Mouse (Mus musculus) G1E (cell line): ENCODE results near the gene Dhtkd1. TPM values are rescaled to one million over a fixed set of nuclear protein-coding genes. Genes with fewer than 3 reads are reported as not detected.
"Not testable (repeated sequence)": the region's sequence is repeated elsewhere in the genome, so short reads cannot be mapped to it uniquely, and the experiment has no call there.

ENCODE experiments used
- ATAC-seq: 2 replicates; pipeline ENCODE4 v1.8.0; 2016; ENCODE audit warnings: mild to moderate bottlenecking; ENCODE audit not compliant: insufficient number of reproducible peaks, poor library complexity, low FRiP score, severe bottlenecking; ENCODE audit errors: extremely low read depth
- DNase-seq: peaks from one replicate; pipeline ENCODE4 v3.0.0; 2012; ENCODE audit warnings: low spot score
- H3K27me3 ChIP-seq: 2 replicates; pipeline ENCODE4 v1.6.1; 2012; ENCODE audit warnings: mild to moderate bottlenecking, low read length, inconsistent platforms; ENCODE audit not compliant: insufficient read depth
- H3K36me3 ChIP-seq: replicated peaks from 2 replicates; pipeline ENCODE3; 2012; ENCODE audit warnings: mild to moderate bottlenecking, inconsistent platforms
- H3K4me1 ChIP-seq: 2 replicates; pipeline ENCODE4 v1.6.1; 2012; ENCODE audit warnings: low read depth, low read length, inconsistent platforms, mixed read lengths; ENCODE audit not compliant: insufficient read depth
- H3K4me3 ChIP-seq: 2 replicates; pipeline ENCODE4 v1.5.1; 2012; ENCODE audit warnings: low read depth, mild to moderate bottlenecking, inconsistent platforms, low read length, moderate library complexity, mixed read lengths
- H3K9me3 ChIP-seq: replicated peaks from 2 replicates; pipeline ENCODE4 v1.6.1; 2012; ENCODE audit warnings: inconsistent platforms
- CTCF ChIP-seq: IDR thresholded peaks from 2 replicates; pipeline ENCODE4 v1.5.1; 2012; ENCODE audit warnings: low read depth, low read length, inconsistent platforms, mixed read lengths
- GATA1 ChIP-seq: IDR thresholded peaks from 2 replicates; pipeline ENCODE4 v1.6.1; 2012; ENCODE audit warnings: borderline replicate concordance, low read length, inconsistent platforms, mixed read lengths
- GATA2 ChIP-seq: IDR thresholded peaks from 2 replicates; pipeline ENCODE4 v1.6.1; 2012; ENCODE audit warnings: low read depth, low read length, inconsistent platforms, borderline replicate concordance
- POLR2AphosphoS5 ChIP-seq: IDR thresholded peaks from 2 replicates; pipeline ENCODE4 v1.6.1; 2012; ENCODE audit warnings: low read depth, low read length, inconsistent platforms; ENCODE audit not compliant: insufficient replicate concordance
- TAL1 ChIP-seq: conservative IDR thresholded peaks from 2 replicates; pipeline ENCODE4 v1.6.1; 2012; ENCODE audit warnings: low read depth, low read length, inconsistent platforms, mixed read lengths
- polyA plus RNA-seq: library from polyadenylated mRNA; stranded (reverse); fragments of >175 nt; gene quantifications from 2 replicates; pipeline ENCODE4 v1.2.3, GENCODE M21; 2012
- total RNA-seq, 2 experiments: library from RNA; stranded (forward) in 1 of 2; stranded (reverse) in 1 of 2; fragments of 200-1000 nt in 1 of 2; fragments of >200 nt in 1 of 2; fragmentation: Nextera tagmentation in 1 of 2; gene quantifications; 2 replicates each; pipeline ENCODE4 v1.2.3; 2014 to 2017

Dhtkd1 gene
- total and polyA plus RNA-seq, 3 experiments, result 0.11 TPM; not detected in 2

DNA sequence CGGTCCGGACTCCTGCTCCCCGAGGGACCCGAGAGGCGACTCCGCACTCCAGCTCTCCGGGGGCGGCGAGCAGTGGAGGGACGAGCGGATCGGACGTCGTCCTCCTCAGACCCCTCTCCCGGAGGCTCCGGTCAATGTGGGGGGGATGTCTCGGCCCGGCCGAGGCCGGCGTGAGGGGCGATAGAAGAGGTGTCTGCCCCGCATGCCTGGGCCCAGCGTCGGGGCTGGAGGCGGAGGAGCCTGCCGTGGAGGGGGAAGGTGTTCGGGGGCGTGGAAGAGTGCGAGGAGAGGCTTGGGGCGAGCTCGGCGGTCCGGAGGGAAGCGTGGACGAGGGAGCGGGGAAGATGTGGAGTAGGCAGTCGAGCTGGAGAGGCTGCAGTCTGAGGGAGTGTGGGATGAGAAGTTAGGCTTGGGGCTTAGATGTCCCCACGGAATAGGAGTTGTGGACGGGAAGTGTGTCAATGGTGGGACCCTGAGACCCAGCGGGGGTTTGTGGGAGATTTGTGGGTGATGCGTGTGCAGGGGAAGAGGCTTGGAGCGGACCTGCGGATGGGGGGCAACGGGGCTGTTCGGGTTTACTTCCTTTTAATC is 9.1 kb upstream of the Dhtkd1 start:
- H3K4me1 ChIP-seq, result peaks cover 16% of the 10 kb centered on the region
- TF ChIP-seq POLR2AphosphoS5 (no peak), GATA1 (no peak), GATA2 (no peak), TAL1 (no peak), CTCF (no peak)
- H3K4me3 ChIP-seq, result peak overlapping the region; percentile 97
- DNase-seq (peak; percentile 25), ATAC-seq (no peak)
- H3K27me3 ChIP-seq, result no peaks in the 10 kb centered on the region
- peaks cover 10% of the 10 kb centered on the region for H3K36me3 ChIP-seq
- no peaks in the 10 kb centered on the region for H3K9me3 ChIP-seq

DNA sequence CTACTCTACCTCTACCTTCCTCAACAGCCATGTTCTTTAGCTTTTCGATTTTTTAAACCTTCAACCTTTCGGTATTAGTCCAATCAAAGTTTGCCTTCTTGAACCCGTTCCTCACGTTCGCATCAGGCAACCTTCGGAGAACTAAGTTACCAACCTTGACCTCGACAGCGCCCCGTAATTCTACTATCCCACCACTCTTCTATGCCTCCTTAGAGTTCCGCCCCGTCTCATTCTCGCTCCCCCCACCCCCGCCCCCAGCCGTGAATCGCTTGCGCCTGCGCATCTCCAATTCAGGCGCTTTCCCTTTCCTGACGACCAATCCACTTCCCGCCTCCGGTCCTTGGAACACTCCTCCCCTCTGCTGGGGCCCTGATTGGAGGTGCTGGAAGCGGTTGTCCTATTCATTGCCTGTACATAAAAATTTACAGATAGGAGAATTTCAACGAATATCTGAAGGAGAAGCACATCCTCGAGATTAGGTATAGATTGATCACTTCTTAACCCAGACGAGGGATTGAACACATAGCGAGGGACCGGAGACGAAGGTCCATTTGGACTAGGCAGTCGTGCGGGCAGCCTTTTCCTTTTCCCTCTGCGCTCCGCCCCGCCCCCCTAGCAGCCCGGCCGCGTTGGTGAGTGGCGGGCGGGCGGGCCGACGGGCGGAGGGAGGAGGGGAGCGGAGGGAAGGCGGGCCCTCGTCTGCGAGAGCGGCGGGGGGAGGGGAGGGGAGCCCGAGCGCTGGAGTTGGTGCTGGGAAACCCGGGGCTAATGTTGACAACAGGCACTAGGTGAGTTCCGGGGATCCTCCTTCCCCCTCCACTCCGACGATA is 8.4 kb upstream of the Dhtkd1 start, which contains the start of gene Upf2:
Gene Upf2, plus strand, starts transcription at position 704 of the 830 bp plus-strand sequence.
- H3K36me3 ChIP-seq, result peaks cover 6% of the 10 kb centered on the region
- H3K4me3 ChIP-seq, result peak within 1 kb of the TSS; percentile 97
- peaks cover 22% of the 10 kb centered on the region for H3K4me1 ChIP-seq
- ATAC-seq, result peak; percentile 87
- no peaks in the 10 kb centered on the region for H3K9me3 ChIP-seq
- DNase-seq, result peak; percentile 96
- no peaks in the 10 kb centered on the region for H3K27me3 ChIP-seq
- TF ChIP-seq GATA1, result no peak
- no peak for TF ChIP-seq POLR2AphosphoS5
- TF ChIP-seq GATA2, result no peak
- TF ChIP-seq CTCF, result no peak
- TF ChIP-seq TAL1, result no peak

DNA sequence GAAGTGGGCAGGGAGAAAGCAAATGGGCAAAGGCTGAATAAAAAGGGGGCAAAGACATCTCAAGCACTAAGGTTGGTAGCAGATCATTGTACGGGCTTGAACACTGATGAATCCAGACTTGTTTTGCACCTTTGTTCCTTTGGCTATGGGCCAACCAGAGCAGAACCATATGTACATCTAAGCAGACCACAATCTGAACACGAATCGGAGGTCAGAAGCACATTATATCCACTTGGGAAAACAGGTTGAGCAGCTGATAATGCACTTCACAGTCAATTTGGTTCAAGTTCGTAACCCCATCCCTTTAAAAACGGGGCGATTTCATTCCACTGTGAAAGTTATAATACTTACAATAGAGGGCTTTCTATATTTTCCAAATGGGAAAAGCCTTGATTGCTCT is 7.7 kb upstream of the Dhtkd1 start:
- H3K27me3 ChIP-seq, result no peaks in the 10 kb centered on the region
- no peak for DNase-seq
- H3K4me1 ChIP-seq, result peaks cover 22% of the 10 kb centered on the region
- H3K36me3 ChIP-seq, result peaks cover 5% of the 10 kb centered on the region
- no peaks in the 10 kb centered on the region for H3K9me3 ChIP-seq
- ATAC-seq, result no peak
- peak overlapping the region; percentile 97 for H3K4me3 ChIP-seq
- TF ChIP-seq POLR2AphosphoS5, result no peak
- TF ChIP-seq TAL1, result no peak
- no peak for TF ChIP-seq GATA2
- no peak for TF ChIP-seq CTCF
- no peak for TF ChIP-seq GATA1

DNA sequence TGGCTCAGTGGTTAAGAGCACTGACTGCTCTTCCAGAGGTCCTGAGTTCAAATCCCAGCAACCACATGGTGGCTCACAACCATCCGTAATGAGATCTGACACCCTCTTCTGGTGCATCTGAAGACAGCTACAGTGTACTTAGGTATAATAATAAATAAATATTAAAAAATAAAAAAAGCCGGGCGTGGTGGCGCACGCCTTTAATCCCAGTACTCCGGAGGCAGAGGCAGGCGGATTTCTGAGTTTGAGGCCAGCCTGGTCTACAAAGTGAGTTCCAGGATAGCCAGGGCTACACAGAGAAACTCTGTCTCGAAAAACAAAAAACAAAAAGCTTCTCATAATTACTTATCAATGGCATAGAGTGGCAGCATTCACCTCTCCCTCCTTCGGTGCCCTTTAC is 7.2 kb upstream of the Dhtkd1 start:
- peak overlapping the region; percentile 97; the same call in 1 of the 2 replicates for H3K4me3 ChIP-seq
- peaks cover 20% of the 10 kb centered on the region for H3K4me1 ChIP-seq
- not testable (repeated sequence) for ATAC-seq, DNase-seq, H3K36me3 ChIP-seq, H3K9me3 ChIP-seq, H3K27me3 ChIP-seq

GRCm38 (mm10) chr2:5948964-5949363 is 6.4 kb upstream of the Dhtkd1 start:
- ATAC-seq (no peak), DNase-seq (no peak)
- H3K36me3 ChIP-seq, result peaks cover 3% of the 10 kb centered on the region
- peaks cover 20% of the 10 kb centered on the region for H3K4me1 ChIP-seq
- no peak for TF ChIP-seq TAL1
- TF ChIP-seq POLR2AphosphoS5, result no peak
- TF ChIP-seq GATA2, result no peak
- no peak for TF ChIP-seq GATA1
- no peak for TF ChIP-seq CTCF
- H3K9me3 ChIP-seq, result no peaks in the 10 kb centered on the region
- 0 out of 2 replicates have a peak, but pooled peaks cover 2% of the 10 kb centered on the region for H3K27me3 ChIP-seq
- H3K4me3 ChIP-seq, result no peak overlapping the region

GRCm38 (mm10) chr2:5946876-5947275 is 4.3 kb upstream of the Dhtkd1 start:
- no peak for DNase-seq
- Histone ChIP-seq H3K4me1 (peaks cover 11% of the 10 kb centered on the region), H3K9me3 (no peaks in the 10 kb centered on the region), H3K27me3 (peaks cover 20% of the 10 kb centered on the region), H3K4me3 (no peak overlapping the region), H3K36me3 (no peaks in the 10 kb centered on the region)
- TF ChIP-seq POLR2AphosphoS5 (no peak), CTCF (no peak), TAL1 (no peak), GATA2 (no peak), GATA1 (no peak)
- ATAC-seq, result no peak
